Mouse (Mus musculus) cerebellum, adult 11 months (tissue): Measurements from ENCODE around the gene Dnajc1.

Experiments
- DNase-seq: peaks from one replicate; pipeline ENCODE4 v3.0.0; 2022

Gene Dnajc1

DNA sequence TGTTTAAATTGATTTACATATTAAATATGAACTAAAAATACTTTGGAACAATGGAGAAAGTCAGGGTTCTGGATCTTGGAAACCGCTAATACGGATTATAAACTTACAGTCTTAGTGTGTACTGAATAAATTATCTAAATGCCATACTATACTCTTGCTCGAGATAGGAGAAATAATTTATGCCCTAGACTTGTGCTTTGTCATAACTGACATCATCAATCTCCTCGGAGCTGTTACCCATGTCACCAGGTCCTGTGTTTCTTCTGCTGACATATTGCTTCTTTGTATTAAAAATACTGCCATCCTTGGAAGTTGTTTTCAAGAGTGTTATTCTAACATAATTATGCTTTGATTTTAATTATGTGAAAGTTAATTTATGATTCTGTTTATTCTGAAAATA lies 197.3 kb downstream of the Dnajc1 start:
- no peak for DNase-seq

DNA sequence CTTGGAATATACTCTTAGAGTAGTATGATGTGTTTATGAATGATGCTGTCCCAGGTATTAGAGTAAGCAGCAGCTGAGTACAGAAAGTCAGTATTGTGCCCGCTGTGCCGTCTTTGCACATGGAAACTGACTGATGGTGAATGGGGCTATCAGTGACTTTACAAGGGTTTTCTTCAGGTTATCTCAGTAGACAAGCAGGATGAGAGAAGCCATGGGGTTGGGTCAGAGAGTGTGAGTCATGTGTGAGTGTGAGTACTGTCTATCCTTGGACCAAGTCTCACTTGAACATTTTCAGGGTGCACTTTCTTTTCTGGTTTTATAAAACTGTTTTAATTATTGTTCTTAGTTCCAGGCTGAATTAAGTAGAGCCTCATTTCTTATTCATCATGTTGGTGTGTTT lies 204.3 kb downstream of the Dnajc1 start:
- no peak for DNase-seq

DNA sequence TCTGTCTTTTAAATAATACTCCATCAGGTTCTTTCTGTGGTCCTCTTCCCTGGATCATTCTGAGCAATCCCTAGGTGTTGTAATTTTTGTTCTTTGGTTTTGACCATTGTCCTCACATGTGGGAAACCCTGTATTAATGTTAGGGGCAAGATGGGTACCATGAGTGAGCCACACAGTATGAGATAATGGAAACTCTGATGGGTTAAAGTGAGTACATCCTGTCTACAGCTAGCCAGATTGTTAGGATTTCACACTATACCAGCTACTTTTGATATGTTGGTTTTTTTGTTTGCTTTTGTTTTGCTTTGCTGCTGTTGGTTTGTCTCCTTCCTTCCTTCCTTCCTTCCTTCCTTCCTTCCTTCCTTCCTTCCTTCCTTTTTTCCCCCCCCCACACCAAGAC lies 209.6 kb downstream of the Dnajc1 start:
- no peak for DNase-seq

DNA sequence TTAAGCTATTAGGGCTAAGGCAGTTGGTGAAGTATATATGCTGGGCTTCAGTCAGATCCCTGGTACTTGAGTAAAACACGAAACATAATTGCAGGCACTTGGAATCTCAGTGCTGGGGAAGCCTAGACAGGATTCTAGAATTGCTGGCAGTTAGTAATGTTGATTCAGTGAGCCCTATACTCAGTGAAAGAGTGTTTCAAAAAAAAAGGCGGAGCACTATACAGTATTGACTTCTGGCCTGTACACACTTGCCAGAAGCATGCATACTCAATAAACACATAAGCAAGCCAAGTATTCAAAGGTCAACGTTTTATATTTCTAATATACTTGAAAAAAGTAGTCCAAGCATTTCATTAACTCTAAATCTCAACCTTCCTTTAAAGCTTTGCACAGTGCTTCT lies 211.0 kb downstream of the Dnajc1 start:
- no peak for DNase-seq

DNA sequence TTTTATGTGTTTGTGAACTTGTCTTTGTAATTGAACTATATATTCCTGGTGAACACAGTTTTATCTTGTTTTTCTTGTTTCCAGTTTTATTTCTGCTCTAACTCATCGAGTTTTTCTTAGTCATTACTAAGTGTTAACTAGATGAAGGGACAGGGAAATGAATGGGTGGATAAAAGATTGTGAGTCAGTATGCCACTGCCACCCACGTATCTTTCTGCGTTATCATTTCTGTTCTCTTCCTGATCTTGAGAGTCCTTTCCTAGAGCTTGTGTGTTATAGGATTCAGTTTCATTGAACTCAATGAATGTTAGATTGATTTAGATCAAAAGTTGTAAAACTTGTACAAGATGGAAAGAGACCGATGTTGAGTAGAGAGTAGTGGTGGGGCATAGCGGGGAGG lies 212.3 kb downstream of the Dnajc1 start:
- no peak for DNase-seq

DNA sequence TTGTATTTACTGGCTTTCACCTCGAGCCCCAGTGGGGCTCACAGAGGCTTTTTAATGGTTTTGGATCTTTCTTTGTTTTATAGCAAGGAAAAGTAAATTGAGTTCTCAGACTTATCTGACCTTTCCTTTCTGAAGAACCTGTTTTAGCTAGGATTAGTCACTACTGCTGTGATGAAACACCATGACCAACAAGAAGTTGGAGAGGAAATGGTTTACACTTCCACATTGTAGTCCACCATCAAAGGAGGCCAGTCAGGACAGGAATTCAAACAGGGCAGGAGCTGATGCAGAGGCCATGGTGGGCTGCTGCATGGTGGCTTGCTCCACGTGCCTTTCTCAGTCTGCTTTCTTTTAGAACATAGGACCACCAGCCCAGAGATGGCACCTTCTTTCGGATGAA lies 216.4 kb downstream of the Dnajc1 start:
- no peak for DNase-seq

DNA sequence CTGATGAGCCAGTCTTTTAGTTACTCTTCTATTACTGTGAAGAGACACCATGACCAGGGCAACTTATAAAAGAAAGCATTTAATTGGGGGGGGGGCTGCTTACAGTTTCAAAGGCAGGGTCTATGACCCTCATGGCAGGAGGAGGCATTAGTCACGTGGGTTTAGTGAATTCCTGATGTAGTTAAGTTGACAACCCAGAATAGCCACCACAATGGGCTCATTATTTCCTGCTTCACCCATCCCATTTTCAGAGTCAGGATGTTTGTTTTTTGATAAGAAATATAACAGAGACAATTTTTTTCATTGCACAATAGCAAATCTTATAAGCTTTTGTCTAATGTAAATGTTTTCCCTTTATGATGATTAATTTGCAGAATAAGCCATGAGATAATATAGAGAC lies 217.4 kb downstream of the Dnajc1 start:
- no peak for DNase-seq

DNA sequence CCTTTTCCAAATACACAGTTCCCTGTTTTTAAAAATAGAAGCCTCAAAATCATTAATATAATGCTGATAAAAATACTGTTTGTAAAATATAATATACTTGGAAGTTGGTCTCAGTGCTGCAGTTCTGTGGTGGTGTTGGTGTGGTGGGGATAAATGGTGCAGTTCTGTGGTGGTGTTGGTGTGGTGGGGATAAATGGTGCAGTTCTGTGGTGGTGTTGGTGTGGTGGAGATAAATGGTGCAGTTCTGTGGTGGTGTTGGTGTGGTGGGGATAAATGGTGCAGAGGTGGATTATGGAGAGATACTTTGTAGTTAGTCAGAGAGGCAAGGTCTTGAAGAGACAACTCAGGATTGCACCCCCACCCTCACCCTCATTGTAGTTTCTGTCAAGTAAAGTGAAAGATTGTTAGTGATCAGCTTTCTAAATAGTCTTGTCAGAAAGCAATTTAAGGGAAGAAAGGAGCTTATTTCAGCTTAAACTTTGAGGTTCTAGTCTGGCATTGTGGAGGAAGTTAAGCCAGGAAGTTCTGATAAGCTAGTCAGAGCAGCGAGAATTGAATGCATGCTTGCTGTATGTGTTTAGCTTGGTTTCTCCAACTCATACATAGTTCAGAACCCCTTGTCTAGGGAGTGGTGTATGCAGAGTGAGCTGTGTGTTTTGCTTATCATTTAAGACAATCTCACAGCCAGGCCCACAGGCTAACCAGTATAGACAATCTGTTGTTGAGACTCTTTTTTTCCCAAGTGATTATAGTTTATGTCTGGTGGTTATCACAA lies 223.3 kb downstream of the Dnajc1 start:
- DNase-seq: no peak

DNA sequence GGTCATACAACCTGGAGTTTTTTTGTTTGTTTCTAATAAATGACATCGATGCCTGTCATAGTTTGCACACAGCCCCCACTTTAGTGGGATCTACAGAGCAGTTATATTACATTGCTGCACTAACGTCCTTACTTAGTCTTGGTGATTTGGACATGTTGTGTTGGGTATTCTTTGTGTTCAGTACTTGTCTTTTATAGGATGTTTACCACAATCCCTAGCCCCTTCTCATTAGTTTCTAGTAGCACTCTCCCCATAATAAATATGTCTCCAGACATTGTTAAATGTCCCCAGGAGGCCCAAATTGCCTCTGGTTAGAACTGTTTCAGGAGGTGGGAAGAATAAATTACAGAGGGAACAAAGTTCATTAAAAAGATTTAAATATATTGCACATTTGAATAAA lies 227.1 kb downstream of the Dnajc1 start:
- no peak for DNase-seq

DNA sequence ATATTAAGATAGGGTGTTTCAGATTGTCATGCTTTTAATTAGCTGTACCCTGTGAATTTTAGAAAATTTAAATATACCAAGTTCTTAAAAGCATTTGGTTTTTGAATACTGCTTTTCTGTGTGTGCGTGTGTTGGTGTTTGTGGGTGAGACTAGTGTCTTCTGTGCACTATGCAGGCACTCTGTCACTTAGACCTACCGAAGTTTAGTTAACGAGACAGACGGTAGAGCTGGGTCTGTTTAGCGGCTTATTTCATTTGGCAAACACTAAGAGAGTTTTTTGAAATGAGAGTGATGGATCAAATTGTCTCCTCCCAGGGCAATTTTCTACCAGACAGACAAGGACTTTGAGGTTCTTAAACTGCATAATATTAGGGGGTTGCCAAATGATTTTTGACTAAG lies 231.6 kb downstream of the Dnajc1 start:
- no peak for DNase-seq

DNA sequence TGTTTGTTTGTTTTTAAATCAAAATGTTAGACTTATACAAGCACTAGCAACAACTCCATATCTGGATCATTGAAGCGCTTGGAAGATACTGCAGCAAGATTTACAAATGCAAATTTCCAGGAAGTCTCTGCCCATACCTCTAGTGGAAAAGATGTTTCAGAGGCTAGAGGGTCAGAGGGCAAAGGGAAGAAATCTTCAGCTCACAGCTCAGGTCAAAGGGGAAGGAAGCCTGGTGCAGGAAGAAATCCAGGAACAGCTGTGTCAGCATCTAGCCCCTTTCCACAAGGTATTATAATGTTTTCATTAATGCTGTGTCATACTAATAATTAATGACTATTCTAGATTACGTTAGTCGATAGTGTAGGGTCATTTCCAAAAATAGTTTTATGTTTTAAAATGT lies 233.2 kb downstream of the Dnajc1 start:
- no peak for DNase-seq

DNA sequence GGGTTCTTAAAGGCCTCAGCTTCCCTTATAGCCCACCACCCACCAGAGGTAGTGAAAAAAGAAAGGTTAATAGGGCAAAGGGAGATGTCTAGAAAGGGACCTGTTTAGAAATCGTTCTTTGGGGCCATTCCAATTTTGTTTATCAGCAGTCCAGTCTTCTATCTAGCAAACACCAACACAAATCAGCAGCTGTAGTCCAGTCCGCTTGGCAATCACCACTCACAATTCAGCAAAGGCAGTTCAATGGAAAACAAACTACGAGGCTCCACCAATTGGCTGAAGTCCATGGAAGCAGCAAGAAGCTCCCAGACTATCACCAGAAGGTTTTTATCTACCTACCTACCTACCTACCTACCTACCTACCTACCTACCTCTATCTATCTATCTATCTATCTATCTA lies 236.5 kb downstream of the Dnajc1 start:
- DNase-seq: no peak
